Mouse (Mus musculus): ENCODE measurements around the gene Ttc23. TPM values are rescaled to one million over a fixed set of nuclear protein-coding genes. Genes with fewer than 3 reads are reported as not detected.

The Ttc23 gene
- total and polyA plus RNA-seq, 3 experiments, result 0.89 to 2.5 (median 0.93) TPM

GRCm38 (mm10) chr7:67617646-67618045 is 29.6 kb upstream of the Ttc23 start:
- peaks cover 8 to 62% of the 10 kb centered on the region in 2 experiments for H3K4me1 ChIP-seq (ENCODE audit: control insufficient read depth in 1 of 2, insufficient read depth in 2 of 2)
- in situ Hi-C loops (cut with MboI; ENCODE audit: low pct_ligation_motif_present, low pct_unique_long_range_greater_than_20kb, low sequenced_read_pairs), result no loop called here

GRCm38 (mm10) chr7:67618316-67618715 is 28.9 kb upstream of the Ttc23 start:
- peak overlapping the region in 2 of 3 experiments; percentile 19 to 50 for H3K4me3 ChIP-seq (replicated peaks in 1 of 3; ENCODE audit: low read depth in 2 of 3, low read length in 2 of 3, poor library complexity in 1 of 3)
- dilution Hi-C loops (cut with MboI; ENCODE audit: extremely low pct_ligation_motif_present, extremely low pct_unique_long_range_greater_than_20kb, low sequenced_read_pairs), result no loop called here
- H3K4me1 ChIP-seq (ENCODE audit: control insufficient read depth in 1 of 2, insufficient read depth in 2 of 2), result peaks cover 5 to 55% of the 10 kb centered on the region in 2 experiments
- no peak overlapping the region for H3K27ac ChIP-seq (ENCODE audit: insufficient read depth, low read depth)
- H3K79me2 ChIP-seq (replicated peaks; ENCODE audit: control insufficient read depth, extremely low read depth, insufficient read depth, poor library complexity, severe bottlenecking), result peaks cover 16% of the 10 kb centered on the region; the same call in 1 of the 2 replicates
- no peaks in the 10 kb centered on the region for H3K9me3 ChIP-seq (replicated peaks; ENCODE audit: low read length)
- peak overlapping the region; percentile 91 for H3K9ac ChIP-seq (ENCODE audit: insufficient read depth, low read depth)
- in situ Hi-C loops (cut with MboI; ENCODE audit: low pct_ligation_motif_present, low pct_unique_long_range_greater_than_20kb, low sequenced_read_pairs), result no loop called here
- H3K36me3 ChIP-seq (replicated peaks in 1 of 2; ENCODE audit: control insufficient read depth in 1 of 2, insufficient read depth in 1 of 2, low read length in 1 of 2), result peaks cover 12 to 26% of the 10 kb centered on the region in 2 experiments
- peak overlapping the region; percentile 71 for H3K4me2 ChIP-seq (ENCODE audit: insufficient read depth, low read depth, poor library complexity, severe bottlenecking)
- H3K27me3 ChIP-seq (replicated peaks), result no peaks in the 10 kb centered on the region
- DNase-seq (ENCODE audit: extremely low read depth), result no peak
- TF ChIP-seq ZNF384 (IDR thresholded peaks at IDR 0.05; ENCODE audit: low read depth, low read length) (no peak), KAT2A (IDR thresholded peaks at IDR 0.05; ENCODE audit: insufficient replicate concordance, low read length) (no peak), GABPA (IDR thresholded peaks at IDR 0.05; ENCODE audit: insufficient replicate concordance, low read depth, low read length) (no peak), PAX5 (IDR thresholded peaks at IDR 0.05; ENCODE audit: low read length) (no peak), CHD2 (IDR thresholded peaks at IDR 0.05; ENCODE audit: low read length) (no peak), POLR2AphosphoS2 (IDR thresholded peaks at IDR 0.05; ENCODE audit: low read depth, low read length) (no peak), USF1 (IDR thresholded peaks at IDR 0.05; ENCODE audit: low read depth, low read length) (no peak), NELFE (IDR thresholded peaks at IDR 0.05; ENCODE audit: low read depth, low read length) (no peak), USF2 (conservative IDR thresholded peaks at IDR 0.05; ENCODE audit: low read depth, low read length) (no peak), ELF1 (IDR thresholded peaks at IDR 0.05; ENCODE audit: low read depth, low read length) (no peak), POLR2A (IDR thresholded peaks at IDR 0.05; ENCODE audit: low read depth, low read length) (no peak), EP300 (IDR thresholded peaks at IDR 0.05; ENCODE audit: low read length) (no peak), ZKSCAN1 (IDR thresholded peaks at IDR 0.05; ENCODE audit: borderline replicate concordance, low read depth, low read length) (no peak), HCFC1 (IDR thresholded peaks at IDR 0.05; ENCODE audit: low read depth, low read length) (no peak), TCF12 (IDR thresholded peaks at IDR 0.05; ENCODE audit: low read depth, low read length) (no peak), MYC (IDR thresholded peaks at IDR 0.05; ENCODE audit: low read depth, low read length) (no peak), MAFK (IDR thresholded peaks at IDR 0.05; ENCODE audit: insufficient replicate concordance, low read length) (no peak), MAX (IDR thresholded peaks at IDR 0.05; ENCODE audit: low read length) (no peak)

More at GRCm38 (mm10) chr7:67617646-67618045, 29.6 kb upstream of the Ttc23 start:
- DNase-seq (ENCODE audit: extremely low read depth), result no peak
- TF ChIP-seq ZNF384 (IDR thresholded peaks at IDR 0.05; ENCODE audit: low read depth, low read length), result no peak
- no peaks in the 10 kb centered on the region for H3K9me3 ChIP-seq (replicated peaks; ENCODE audit: low read length)
- H3K79me2 ChIP-seq (replicated peaks; ENCODE audit: control insufficient read depth, extremely low read depth, insufficient read depth, poor library complexity, severe bottlenecking), result peaks cover 22% of the 10 kb centered on the region
- no peak overlapping the region for H3K27ac ChIP-seq (ENCODE audit: insufficient read depth, low read depth)
- no peak overlapping the region for H3K9ac ChIP-seq (ENCODE audit: insufficient read depth, low read depth)
- peaks cover 17 to 32% of the 10 kb centered on the region in 2 experiments for H3K36me3 ChIP-seq (replicated peaks in 1 of 2; ENCODE audit: control insufficient read depth in 1 of 2, insufficient read depth in 1 of 2, low read length in 1 of 2)
- dilution Hi-C loops (cut with MboI; ENCODE audit: extremely low pct_ligation_motif_present, extremely low pct_unique_long_range_greater_than_20kb, low sequenced_read_pairs), result no loop called here
- no peaks in the 10 kb centered on the region for H3K27me3 ChIP-seq (replicated peaks)
- peak overlapping the region in 2 of 3 experiments; percentile 19 to 32 for H3K4me3 ChIP-seq (replicated peaks in 1 of 3; ENCODE audit: low read depth in 2 of 3, low read length in 2 of 3, poor library complexity in 1 of 3)
- H3K4me2 ChIP-seq (ENCODE audit: insufficient read depth, low read depth, poor library complexity, severe bottlenecking), result peak overlapping the region; percentile 71; the same call in 1 of the 2 replicates

All from CH12.LX (cell line).